Comparison of ENCODE assay signal across 8 mouse cellular contexts in genomic region chr4:42965039-42965719, GRCm38 (mm10). TPM values are rescaled to one million over a fixed set of nuclear protein-coding genes. Genes with fewer than 3 reads are reported as not detected.
DNase-seq lines count a peak whose midpoint lies in the region; ATAC-seq and TF ChIP-seq lines count a peak whose summit lies in the region.

No protein-coding gene starts in this region.

- no peak for ATAC-seq in kidney, embryonic 16.5 days (ENCODE audit: low FRiP score, low TSS enrichment)

- WGBS in kidney, embryonic 16.5 days = 20% methylated on average over 12 of the region's 12 CpGs

- H3K4me1 ChIP-seq in testis, adult 2 months (ENCODE audit: control insufficient read depth, insufficient read depth, low read length) = peaks cover 11% of the 10 kb centered on the region
- peaks cover 6% of the 10 kb centered on the region for H3K4me1 ChIP-seq in kidney, embryonic 16.5 days (ENCODE audit: insufficient read depth, low read length)

- H3K4me3 ChIP-seq in testis, adult 2 months (ENCODE audit: control insufficient read depth, low read depth, low read length) = no peak overlapping the region
- H3K4me3 ChIP-seq in kidney, embryonic 16.5 days (ENCODE audit: low read length) = peak overlapping the region; percentile 13; the same call in 1 of the 2 replicates

- no peaks in the 10 kb centered on the region for H3K9me3 ChIP-seq in kidney, embryonic 16.5 days (ENCODE audit: low read length)

- H3K27me3 ChIP-seq in testis, adult 2 months (ENCODE audit: control insufficient read depth, insufficient read depth, low read length) = no peaks in the 10 kb centered on the region
- H3K27me3 ChIP-seq in kidney, embryonic 16.5 days (ENCODE audit: insufficient read depth, low read length) = no peaks in the 10 kb centered on the region

- no peak for DNase-seq in testis, postnatal 10 days (ENCODE audit: low spot score)
- DNase-seq in cerebellum, adult 9-11 months = peak; percentile 37
- peak; percentile 31 to 33 for DNase-seq in heart, adult 9 months (ENCODE audit: low spot score in 2 of 2)
- DNase-seq in lung, postnatal 25 days (ENCODE audit: low spot score) = peak; percentile 48
- DNase-seq in retina, postnatal 7 days (ENCODE audit: low read depth, low spot score) = peak; percentile 55
- no peak for DNase-seq in urinary bladder, postnatal 4 days (ENCODE audit: low spot score in 2 of 2)

- H3K36me3 ChIP-seq in testis, adult 2 months (ENCODE audit: control insufficient read depth, insufficient read depth, low read length) = no peaks in the 10 kb centered on the region; the same call in 1 of the 2 replicates
- no peaks in the 10 kb centered on the region for H3K36me3 ChIP-seq in kidney, embryonic 16.5 days (ENCODE audit: insufficient read depth, low read length)

- no peak for TF ChIP-seq POLR2A in testis, adult 2 months (IDR thresholded peaks at IDR 0.05; ENCODE audit: control insufficient read depth, low read depth, low read length)

- peak overlapping the region; percentile 43 for H3K4me2 ChIP-seq in kidney, embryonic 16.5 days (replicated peaks; ENCODE audit: low read depth, low read length)

- peak; percentile 3; the same call in 1 of the 2 replicates for TF ChIP-seq CTCF in testis, adult 2 months (IDR thresholded peaks at IDR 0.05; ENCODE audit: control insufficient read depth, insufficient read depth, insufficient replicate concordance, low read depth, low read length)

- H3K9ac ChIP-seq in kidney, embryonic 16.5 days (replicated peaks; ENCODE audit: low read length) = no peak overlapping the region

- no peak overlapping the region for H3K27ac ChIP-seq in testis, adult 2 months (ENCODE audit: control insufficient read depth, insufficient read depth, low read depth, low read length)
- no peak overlapping the region for H3K27ac ChIP-seq in kidney, embryonic 16.5 days (ENCODE audit: low read length)

RNA-seq across cellular contexts. Expression of gene 1700022I11Rik, which starts 4.2 kb away (rescaled TPM):
- 22.4 and 23.7 TPM in 2 replicates for polyA plus RNA-seq in testis, adult 2 months (2012; rRNA removed)
- polyA plus RNA-seq in kidney, embryonic 16.5 days (2015; fragmentation: Nextera tagmentation; extraction: Ambion mirVana) = 0.39 and 1.7 TPM in 2 replicates

RNA-seq across cellular contexts. Expression of gene Dnajb5, which starts 15.6 kb away (rescaled TPM):
- 7.6 and 8.2 TPM in 2 replicates for polyA plus RNA-seq in testis, adult 2 months (2012; rRNA removed)
- polyA plus RNA-seq in kidney, embryonic 16.5 days (2015; fragmentation: Nextera tagmentation; extraction: Ambion mirVana) = 7.3 and 7.5 TPM in 2 replicates

RNA-seq across cellular contexts. Expression of gene Vcp, which starts 35.1 kb away (rescaled TPM):
- 78.0 and 85.5 TPM in 2 replicates for polyA plus RNA-seq in testis, adult 2 months (2012; rRNA removed)
- polyA plus RNA-seq in kidney, embryonic 16.5 days (2015; fragmentation: Nextera tagmentation; extraction: Ambion mirVana) = 560 and 578 TPM in 2 replicates

RNA-seq across cellular contexts. Expression of gene Fancg, which starts 45.1 kb away (rescaled TPM):
- polyA plus RNA-seq in testis, adult 2 months (2012; rRNA removed) = 96.4 and 104 TPM in 2 replicates
- 19.5 and 20.6 TPM in 2 replicates for polyA plus RNA-seq in kidney, embryonic 16.5 days (2015; fragmentation: Nextera tagmentation; extraction: Ambion mirVana)

RNA-seq across cellular contexts. Expression of gene Phf24, which starts 48.7 kb away (rescaled TPM):
- polyA plus RNA-seq in testis, adult 2 months (2012; rRNA removed) = 1.3 and 1.7 TPM in 2 replicates
- polyA plus RNA-seq in kidney, embryonic 16.5 days (2015; fragmentation: Nextera tagmentation; extraction: Ambion mirVana) = 0.44 and 0.79 TPM in 2 replicates

Comparison
In these comparisons a context has a peak if more than half of its experiments do, and no peak if none do; other contexts are left out.
1. DNase-seq: peak in cerebellum, adult 9-11 months (single experiment), heart, adult 9 months (2 of 2), lung, postnatal 25 days (single experiment) and retina, postnatal 7 days (single experiment); none in testis, postnatal 10 days (single experiment) and urinary bladder, postnatal 4 days (0 of 2).